Mouse (Mus musculus): ENCODE measurements around the gene Nedd4. TPM values are rescaled to one million over a fixed set of nuclear protein-coding genes. Genes with fewer than 3 reads are reported as not detected.
A peak's percentile ranks its signal among the peaks of the same experiment; 100 is the strongest.

Nedd4 gene
- total and polyA plus RNA-seq, 3 experiments = 167 to 583 (median 216) TPM

- Histone ChIP-seq H3K4me1 (ENCODE audit: control insufficient read depth in 1 of 2, insufficient read depth in 2 of 2, low read length in 2 of 2) (peaks cover 7 to 17% of the 10 kb centered on the region in 2 experiments), H3K79me2 (ENCODE audit: control insufficient read depth, insufficient read depth, low read length, poor library complexity) (peaks cover 2% of the 10 kb centered on the region; the same call in 1 of the 2 replicates), H3K4me3 (ENCODE audit: control insufficient read depth in 1 of 2, insufficient read depth in 1 of 2, low read depth in 2 of 2, low read length in 2 of 2) (no peak overlapping the region), H3K27ac (ENCODE audit: control insufficient read depth, low read depth, low read length) (no peak overlapping the region), H3K27me3 (ENCODE audit: control insufficient read depth in 1 of 2, insufficient read depth in 2 of 2, low read length in 2 of 2) (no peaks in the 10 kb centered on the region), H3K36me3 (ENCODE audit: control insufficient read depth in 1 of 2, insufficient read depth in 2 of 2, low read length in 2 of 2) (peaks cover 0 to 15% of the 10 kb centered on the region in 2 experiments; a peak in 2 of 4 replicates), H3K9ac (ENCODE audit: control insufficient read depth, low read depth, low read length, poor library complexity, severe bottlenecking) (no peak overlapping the region), H3K9me3 (replicated peaks; ENCODE audit: insufficient read depth, low read length) (no peaks in the 10 kb centered on the region)
- DNase-seq (ENCODE audit: low read depth, low spot score) = no peak
- no peak for TF ChIP-seq NELFE (IDR thresholded peaks at IDR 0.05; ENCODE audit: low read depth, low read length)
- TF ChIP-seq USF1 (IDR thresholded peaks at IDR 0.05; ENCODE audit: low read depth, low read length) = no peak
- TF ChIP-seq ZNF384 (IDR thresholded peaks at IDR 0.05; ENCODE audit: low read depth, low read length) = peak; percentile 64
Measured at GRCm38 (mm10) chr9:72637243-72637642, 24.9 kb upstream of the Nedd4 start.

GRCm38 (mm10) chr9:72638951-72639842 is 22.9 kb upstream of the Nedd4 start:
- H3K27me3 ChIP-seq (ENCODE audit: control insufficient read depth in 1 of 2, insufficient read depth in 2 of 2, low read length in 2 of 2) = no peaks in the 10 kb centered on the region
- H3K27ac ChIP-seq (ENCODE audit: control insufficient read depth, low read depth, low read length) = peak overlapping the region; percentile 72
- H3K9ac ChIP-seq (ENCODE audit: control insufficient read depth, low read depth, low read length, poor library complexity, severe bottlenecking) = peak overlapping the region; percentile 79
- TF ChIP-seq POLR2AphosphoS2 (IDR thresholded peaks at IDR 0.05; ENCODE audit: low read length) (no peak), BHLHE40 (IDR thresholded peaks at IDR 0.05; ENCODE audit: borderline replicate concordance, low read depth, low read length) (peak; percentile 64; the same call in 1 of the 2 replicates), USF2 (IDR thresholded peaks at IDR 0.05; ENCODE audit: borderline replicate concordance in 1 of 2, insufficient read depth in 1 of 2, low read depth in 1 of 2, low read length in 2 of 2) (peak; percentile 30 to 73; a peak in 3 of 4 replicates), MAX (IDR thresholded peaks at IDR 0.05; ENCODE audit: low read length) (peak; percentile 54; the same call in 1 of the 2 replicates), USF1 (IDR thresholded peaks at IDR 0.05; ENCODE audit: low read depth, low read length) (peak; percentile 91), POLR2A (IDR thresholded peaks at IDR 0.05; ENCODE audit: control insufficient read depth in 1 of 2, insufficient read depth in 1 of 2, low read depth in 1 of 2, low read length in 2 of 2, poor library complexity in 1 of 2) (no peak), CHD2 (IDR thresholded peaks at IDR 0.05; ENCODE audit: low read length) (no peak), HCFC1 (IDR thresholded peaks at IDR 0.05; ENCODE audit: low read depth, low read length) (no peak)
- H3K9me3 ChIP-seq (replicated peaks; ENCODE audit: insufficient read depth, low read length) = no peaks in the 10 kb centered on the region
- peaks cover 2% of the 10 kb centered on the region; the same call in 1 of the 2 replicates for H3K79me2 ChIP-seq (ENCODE audit: control insufficient read depth, insufficient read depth, low read length, poor library complexity)
- H3K4me1 ChIP-seq (ENCODE audit: control insufficient read depth in 1 of 2, insufficient read depth in 2 of 2, low read length in 2 of 2) = peaks cover 7 to 15% of the 10 kb centered on the region in 2 experiments
- DNase-seq (ENCODE audit: low read depth, low spot score) = no peak
- H3K36me3 ChIP-seq (ENCODE audit: control insufficient read depth in 1 of 2, insufficient read depth in 2 of 2, low read length in 2 of 2) = peaks cover 0 to 13% of the 10 kb centered on the region in 2 experiments; a peak in 2 of 4 replicates
- H3K4me3 ChIP-seq (ENCODE audit: control insufficient read depth in 1 of 2, insufficient read depth in 1 of 2, low read depth in 2 of 2, low read length in 2 of 2) = peak overlapping the region; percentile 50 to 58
